Mouse (Mus musculus): ENCODE results near the gene Cypt1. TPM values are rescaled to one million over a fixed set of nuclear protein-coding genes. Genes with fewer than 3 reads are reported as not detected.

Cypt1 gene
- polyA plus RNA-seq (2012; rRNA removed) (not detected in 2 replicates), polyA plus RNA-seq (2014; fragmentation: Nextera tagmentation; extraction: Ambion mirVana) (not detected in 2 replicates)

DNA sequence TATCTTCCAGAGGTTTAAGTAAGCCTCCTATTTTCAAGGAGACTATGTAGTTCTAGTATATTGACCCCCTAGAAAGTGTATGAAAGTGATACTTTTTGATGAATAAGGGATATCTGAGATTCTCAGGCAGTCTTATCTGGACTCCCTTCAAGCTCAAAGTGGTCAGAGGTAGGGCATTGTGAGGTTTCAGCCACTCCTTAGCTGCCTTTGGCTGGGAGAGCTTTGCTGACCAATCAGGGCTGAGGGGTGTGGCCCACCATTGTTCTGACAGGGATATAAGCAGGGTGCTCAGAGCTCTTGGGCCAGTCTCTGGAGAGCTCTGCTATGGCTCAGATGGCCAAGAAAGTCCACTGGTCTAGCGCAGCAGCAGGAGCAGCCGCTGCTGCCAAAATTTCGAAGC lies at the start of gene Cypt1:
Gene Cypt1, plus strand, starts transcription at position 301 of the 400 bp plus-strand sequence.
- WGBS = 96% methylated on average over 3 of the region's 3 CpGs
- no peaks in the 10 kb centered on the region for H3K36me3 ChIP-seq (ENCODE audit: control insufficient read depth, insufficient read depth, low read length)
- ATAC-seq (ENCODE audit: low FRiP score, low read depth) (no peak), DNase-seq (ENCODE audit: low spot score) (no peak)
- H3K27ac ChIP-seq (replicated peaks; ENCODE audit: low read depth, low read length) = no peak within 1 kb of the TSS
- no peaks in the 10 kb centered on the region for H3K4me1 ChIP-seq (ENCODE audit: control insufficient read depth, insufficient read depth, low read length)
- no peaks in the 10 kb centered on the region for H3K9me3 ChIP-seq (ENCODE audit: control insufficient read depth, low read length)
- H3K27me3 ChIP-seq (ENCODE audit: control insufficient read depth, insufficient read depth, low read length) = no peaks in the 10 kb centered on the region
- H3K9ac ChIP-seq (ENCODE audit: low read depth, low read length, severe bottlenecking) = no peak within 1 kb of the TSS
- no peak within 1 kb of the TSS for H3K4me2 ChIP-seq (replicated peaks; ENCODE audit: low read depth, low read length, severe bottlenecking)
- no peak for TF ChIP-seq POLR2A (IDR thresholded peaks at IDR 0.05; ENCODE audit: borderline replicate concordance, extremely low read depth, insufficient read depth, insufficient read length)
- no peak within 1 kb of the TSS for H3K4me3 ChIP-seq (replicated peaks; ENCODE audit: low read length)

- ATAC-seq (ENCODE audit: low FRiP score, low read depth) (no peak), DNase-seq (ENCODE audit: low spot score) (no peak)
- Histone ChIP-seq H3K27me3 (ENCODE audit: control insufficient read depth, insufficient read depth, low read length) (no peaks in the 10 kb centered on the region), H3K36me3 (ENCODE audit: control insufficient read depth, insufficient read depth, low read length) (no peaks in the 10 kb centered on the region), H3K4me3 (replicated peaks; ENCODE audit: low read length) (no peak overlapping the region), H3K4me2 (replicated peaks; ENCODE audit: low read depth, low read length, severe bottlenecking) (no peak overlapping the region), H3K9ac (ENCODE audit: low read depth, low read length, severe bottlenecking) (no peak overlapping the region), H3K27ac (replicated peaks; ENCODE audit: low read depth, low read length) (no peak overlapping the region), H3K4me1 (ENCODE audit: control insufficient read depth, insufficient read depth, low read length) (no peaks in the 10 kb centered on the region), H3K9me3 (ENCODE audit: control insufficient read depth, low read length) (no peaks in the 10 kb centered on the region)
- TF ChIP-seq POLR2A (IDR thresholded peaks at IDR 0.05; ENCODE audit: borderline replicate concordance, extremely low read depth, insufficient read depth, insufficient read length) = no peak
Measured at GRCm38 (mm10) chrX:16546806-16547205, 24.1 kb downstream of the Cypt1 start.

DNA sequence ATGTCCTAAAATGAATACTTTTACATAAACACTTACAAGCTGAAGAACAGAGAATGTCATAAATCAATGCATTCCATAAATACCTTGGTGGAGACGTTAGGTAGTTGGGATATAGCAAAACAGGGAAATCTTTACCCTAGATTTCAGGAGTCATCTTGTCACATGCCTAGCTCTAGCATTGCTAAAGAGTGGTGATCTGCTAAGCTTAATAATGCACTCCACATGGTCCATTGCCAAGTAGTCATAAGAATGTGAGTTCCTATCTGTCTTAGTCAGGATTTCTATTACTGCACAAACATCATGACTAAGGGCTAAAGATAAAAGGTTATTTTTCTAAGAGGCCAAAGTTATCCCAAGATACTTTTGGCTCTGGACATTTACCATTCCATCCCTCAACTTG lies 34.4 kb downstream of the Cypt1 start:
- Histone ChIP-seq H3K36me3 (ENCODE audit: control insufficient read depth, insufficient read depth, low read length) (no peaks in the 10 kb centered on the region), H3K27ac (replicated peaks; ENCODE audit: low read depth, low read length) (no peak overlapping the region), H3K9me3 (ENCODE audit: control insufficient read depth, low read length) (no peaks in the 10 kb centered on the region), H3K9ac (ENCODE audit: low read depth, low read length, severe bottlenecking) (no peak overlapping the region), H3K4me3 (replicated peaks; ENCODE audit: low read length) (no peak overlapping the region), H3K4me1 (ENCODE audit: control insufficient read depth, insufficient read depth, low read length) (no peaks in the 10 kb centered on the region), H3K27me3 (ENCODE audit: control insufficient read depth, insufficient read depth, low read length) (no peaks in the 10 kb centered on the region), H3K4me2 (replicated peaks; ENCODE audit: low read depth, low read length, severe bottlenecking) (no peak overlapping the region)
- ATAC-seq (ENCODE audit: low FRiP score, low read depth) = no peak
- TF ChIP-seq POLR2A (IDR thresholded peaks at IDR 0.05; ENCODE audit: borderline replicate concordance, extremely low read depth, insufficient read depth, insufficient read length) = no peak
- no peak for DNase-seq (ENCODE audit: low spot score)
- WGBS = 41% methylated on average over 1 of the region's 1 CpGs

- Histone ChIP-seq H3K4me2 (replicated peaks; ENCODE audit: low read depth, low read length, severe bottlenecking) (no peak overlapping the region), H3K4me3 (replicated peaks; ENCODE audit: low read length) (no peak overlapping the region), H3K9me3 (ENCODE audit: control insufficient read depth, low read length) (no peaks in the 10 kb centered on the region), H3K27me3 (ENCODE audit: control insufficient read depth, insufficient read depth, low read length) (no peaks in the 10 kb centered on the region), H3K9ac (ENCODE audit: low read depth, low read length, severe bottlenecking) (no peak overlapping the region), H3K27ac (replicated peaks; ENCODE audit: low read depth, low read length) (no peak overlapping the region), H3K36me3 (ENCODE audit: control insufficient read depth, insufficient read depth, low read length) (no peaks in the 10 kb centered on the region), H3K4me1 (ENCODE audit: control insufficient read depth, insufficient read depth, low read length) (no peaks in the 10 kb centered on the region)
- no peak for TF ChIP-seq POLR2A (IDR thresholded peaks at IDR 0.05; ENCODE audit: borderline replicate concordance, extremely low read depth, insufficient read depth, insufficient read length)
- DNase-seq (ENCODE audit: low spot score) (no peak), ATAC-seq (ENCODE audit: low FRiP score, low read depth) (no peak)
Measured at GRCm38 (mm10) chrX:16558501-16558900, 35.8 kb downstream of the Cypt1 start.

Other genes with a start within 250 kb of the Cypt1 start
- 9.7 and 12.8 TPM in 2 replicates for gene Maoa, start 96.8 kb downstream of the Cypt1 start, polyA plus RNA-seq (2012; rRNA removed)
- gene Maoa, start 96.8 kb downstream of the Cypt1 start, polyA plus RNA-seq (2014; fragmentation: Nextera tagmentation; extraction: Ambion mirVana) = 12.9 and 15.0 TPM in 2 replicates